Mouse (Mus musculus) bone marrow macrophage, adult 2 months (primary cell): ENCODE data around the gene Krt25.

ENCODE experiments used
- CTCF ChIP-seq: IDR thresholded peaks from 2 replicates; pipeline ENCODE4 v1.5.1; 2012; ENCODE audit warnings: low read depth, mild to moderate bottlenecking, low read length, moderate library complexity
- POLR2A ChIP-seq: IDR thresholded peaks from 2 replicates; pipeline ENCODE4 v1.6.1; 2012; ENCODE audit warnings: mild to moderate bottlenecking, low read depth, low read length, borderline replicate concordance

DNA sequence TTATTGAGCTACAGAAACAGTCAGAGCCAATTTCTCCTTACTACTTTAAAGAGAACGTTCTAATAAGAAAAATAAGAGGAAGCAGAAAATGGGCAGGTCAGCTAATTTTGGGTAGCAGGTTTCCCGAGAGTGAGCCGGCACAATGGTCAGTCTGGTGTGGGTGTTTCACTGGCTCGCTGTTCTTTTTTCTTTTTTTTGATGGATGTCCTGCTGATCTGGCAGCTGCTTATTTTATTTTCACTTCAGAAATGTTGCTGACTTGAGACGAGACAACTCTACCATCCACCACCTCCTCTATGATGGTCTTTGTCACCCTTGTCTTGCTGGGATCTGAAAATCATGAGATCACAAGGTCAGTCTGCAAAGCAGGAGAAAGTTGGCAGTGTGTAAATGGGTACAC is 42.8 kb downstream of the Krt25 start:
- TF ChIP-seq CTCF = no peak
- TF ChIP-seq POLR2A = no peak
